Mouse (Mus musculus) forebrain, embryonic 15.5 days (tissue): ENCODE data around the gene Zfp965. TPM values are rescaled to one million over a fixed set of nuclear protein-coding genes. Genes with fewer than 3 reads are reported as not detected.
"Not testable (repeated sequence)": the region's sequence is repeated elsewhere in the genome, so short reads cannot be mapped to it uniquely, and the experiment has no call there.

Experiments
- ATAC-seq: fragments of 200-750 bp; cut with Nextera tagmentation; replicated peaks from 2 replicates; pipeline ENCODE4 v1.8.0; 2017; ENCODE audit warnings: mild to moderate bottlenecking, moderate TSS enrichment, moderate library complexity
- H3K27ac ChIP-seq: fragments of 300-500 bp; sonication (generic); replicated peaks from 2 replicates; pipeline ENCODE4 v1.5.1; 2015; ENCODE audit warnings: mild to moderate bottlenecking, inconsistent platforms
- H3K27me3 ChIP-seq: fragments of 300-500 bp; sonication (generic); 2 replicates; pipeline ENCODE4 v1.6.1; 2015; ENCODE audit warnings: inconsistent platforms
- H3K36me3 ChIP-seq: fragments of 300-500 bp; sonication (generic); 2 replicates; pipeline ENCODE4 v1.6.1; 2015; ENCODE audit warnings: mild to moderate bottlenecking, inconsistent platforms
- H3K4me1 ChIP-seq: fragments of 300-500 bp; sonication (generic); 2 replicates; pipeline ENCODE4 v1.6.1; 2015; ENCODE audit warnings: inconsistent platforms
- H3K4me2 ChIP-seq: fragments of 300-500 bp; sonication (generic); replicated peaks from 2 replicates; pipeline ENCODE4 v1.6.1; 2015; ENCODE audit warnings: mild to moderate bottlenecking, inconsistent platforms
- H3K4me3 ChIP-seq: fragments of 300-500 bp; sonication (generic); 2 replicates; pipeline ENCODE4 v1.5.1; 2015; ENCODE audit warnings: mild to moderate bottlenecking, inconsistent platforms
- H3K9ac ChIP-seq: fragments of 300-500 bp; sonication (generic); replicated peaks from 2 replicates; pipeline ENCODE4 v1.6.1; 2015; ENCODE audit warnings: mild to moderate bottlenecking, inconsistent platforms
- H3K9me3 ChIP-seq: fragments of 300-500 bp; sonication (generic); 2 replicates; pipeline ENCODE4 v1.6.1; 2016; ENCODE audit warnings: inconsistent platforms
- WGBS: fragments of 180-500 bp; shearing (Covaris S2); methylation state at CpG from one replicate; pipeline ENCODE4 v1.1.7; 2015; ENCODE audit warnings: mixed read lengths; 5-methylcytosine and 5-hydroxymethylcytosine counted together
- polyA plus RNA-seq: library from polyadenylated mRNA; unstranded; fragments of >200 nt; fragmentation: Nextera tagmentation; extraction: Ambion mirVana; gene quantifications from 2 replicates; pipeline ENCODE4 v1.2.1, GENCODE M21; 2015

Zfp965 gene
- 6.1 and 6.8 TPM in 2 replicates for polyA plus RNA-seq

- H3K9me3 ChIP-seq, H3K27ac ChIP-seq, H3K9ac ChIP-seq, H3K4me3 ChIP-seq, H3K36me3 ChIP-seq, ATAC-seq, H3K27me3 ChIP-seq, H3K4me1 ChIP-seq, H3K4me2 ChIP-seq: not testable (repeated sequence)
- WGBS, result no CpG with 5 or more reads among the region's 6 CpGs
These were observed at the start of gene Zfp965 for GRCm38 (mm10) chr2:175469685-175470084. TSS of gene Zfp965 (plus strand) at chr2:175469985.

- WGBS, result no CpG with 5 or more reads among the region's 4 CpGs
- not testable (repeated sequence) for ATAC-seq, H3K4me3 ChIP-seq, H3K27me3 ChIP-seq, H3K9me3 ChIP-seq, H3K4me2 ChIP-seq, H3K27ac ChIP-seq, H3K4me1 ChIP-seq, H3K36me3 ChIP-seq, H3K9ac ChIP-seq
These were observed 34.1 kb upstream of the Zfp965 start, which contains the start of gene Gm4724 for GRCm38 (mm10) chr2:175435707-175436106. TSS of gene Gm4724 (minus strand) at chr2:175435807.

Other genes starting within 250 kb of the Zfp965 start
- 0.09 TPM in 1 of 2 replicates, not detected in the other for gene Gm14440, start 194.9 kb upstream of the Zfp965 start, polyA plus RNA-seq
- gene Gm4631, start 131.8 kb upstream of the Zfp965 start, polyA plus RNA-seq, result 18.1 and 18.2 TPM in 2 replicates
- 3.8 and 4.9 TPM in 2 replicates for gene Zfp968, start 97.5 kb upstream of the Zfp965 start, polyA plus RNA-seq
- gene Gm4724, start 34.2 kb upstream of the Zfp965 start, polyA plus RNA-seq, result 10.3 and 13.4 TPM in 2 replicates
- not detected in 2 replicates for gene Gm11007, start 174.0 kb downstream of the Zfp965 start, polyA plus RNA-seq
- gene Zfp969, start 233.7 kb downstream of the Zfp965 start, polyA plus RNA-seq, result 11.1 and 11.7 TPM in 2 replicates